Mouse (Mus musculus) heart, embryonic 14.5 days (tissue): ENCODE measurements around the gene Hdac9. TPM values are rescaled to one million over a fixed set of nuclear protein-coding genes. Genes with fewer than 3 reads are reported as not detected.
A peak's percentile ranks its signal among the peaks of the same experiment; 100 is the strongest.

Source experiments
- ATAC-seq: fragments of 200-750 bp; cut with Nextera tagmentation; 2 replicates; pipeline ENCODE4 v1.8.0; 2017; ENCODE audit warnings: low read depth, moderate TSS enrichment; ENCODE audit not compliant: insufficient number of reproducible peaks, insufficient read depth, low FRiP score
- H3K27ac ChIP-seq, 2 experiments: fragments of 200-500 bp in 1 of 2; fragments of 300-500 bp in 1 of 2; sonication (generic) in 1 of 2; replicated peaks in 1 of 2; 2 replicates each; pipeline ENCODE4 v1.5.1; 2012 to 2014; ENCODE audit warnings: low read depth in 2 of 2, low read length in 2 of 2, control low read depth in 1 of 2, mild to moderate bottlenecking in 1 of 2, mixed read lengths in 1 of 2; ENCODE audit not compliant: control insufficient read depth in 1 of 2, insufficient read depth in 1 of 2
- H3K27me3 ChIP-seq: fragments of 300-500 bp; sonication (generic); 2 replicates; pipeline ENCODE4 v1.6.1; 2014; ENCODE audit warnings: mild to moderate bottlenecking, low read length, control low read depth; ENCODE audit not compliant: control insufficient read depth, insufficient read depth
- H3K36me3 ChIP-seq: fragments of 300-500 bp; sonication (generic); 2 replicates; pipeline ENCODE4 v1.6.1; 2014; ENCODE audit warnings: mild to moderate bottlenecking, control low read depth, low read length, mixed read lengths; ENCODE audit not compliant: control insufficient read depth, insufficient read depth
- H3K4me1 ChIP-seq, 2 experiments: fragments of 200-500 bp in 1 of 2; fragments of 300-500 bp in 1 of 2; sonication (generic) in 1 of 2; 2 replicates each; pipeline ENCODE4 v1.6.1; 2012 to 2014; ENCODE audit warnings: low read length in 2 of 2, control low read depth in 1 of 2, mixed read lengths in 1 of 2; ENCODE audit not compliant: control insufficient read depth in 2 of 2, insufficient read depth in 2 of 2
- H3K4me2 ChIP-seq: fragments of 300-500 bp; sonication (generic); 2 replicates; pipeline ENCODE4 v1.6.1; 2014; ENCODE audit warnings: mild to moderate bottlenecking, low read length
- H3K4me3 ChIP-seq, 2 experiments: fragments of 200-500 bp in 1 of 2; fragments of 300-500 bp in 1 of 2; sonication (generic) in 1 of 2; 2 replicates each; pipeline ENCODE4 v1.5.1; 2012 to 2014; ENCODE audit warnings: low read length in 2 of 2, mild to moderate bottlenecking in 2 of 2, control low read depth in 1 of 2, low read depth in 1 of 2, moderate library complexity in 1 of 2; ENCODE audit not compliant: control insufficient read depth in 1 of 2, insufficient read depth in 1 of 2
- H3K9ac ChIP-seq: fragments of 300-500 bp; sonication (generic); 2 replicates; pipeline ENCODE4 v1.6.1; 2014; ENCODE audit warnings: mild to moderate bottlenecking, low read length
- H3K9me3 ChIP-seq: fragments of 300-500 bp; sonication (generic); 2 replicates; pipeline ENCODE4 v1.6.1; 2016; ENCODE audit warnings: low read length, control low read depth; ENCODE audit not compliant: control insufficient read depth
- WGBS: fragments of 180-500 bp; shearing (Covaris S2); extraction: QIAGEN DNeasy Blood & Tissue Kit; methylation state at CpG from one replicate; pipeline ENCODE4 v1.1.7; 2014; 5-methylcytosine and 5-hydroxymethylcytosine counted together
- polyA plus RNA-seq: library from polyadenylated mRNA; unstranded; fragments of >200 nt; fragmentation: Nextera tagmentation; extraction: Ambion mirVana; gene quantifications from 2 replicates; pipeline ENCODE4 v1.2.1, GENCODE M21; 2014

Hdac9 gene
- polyA plus RNA-seq, 1 experiment from 2014 or later = 33.9 TPM

DNA sequence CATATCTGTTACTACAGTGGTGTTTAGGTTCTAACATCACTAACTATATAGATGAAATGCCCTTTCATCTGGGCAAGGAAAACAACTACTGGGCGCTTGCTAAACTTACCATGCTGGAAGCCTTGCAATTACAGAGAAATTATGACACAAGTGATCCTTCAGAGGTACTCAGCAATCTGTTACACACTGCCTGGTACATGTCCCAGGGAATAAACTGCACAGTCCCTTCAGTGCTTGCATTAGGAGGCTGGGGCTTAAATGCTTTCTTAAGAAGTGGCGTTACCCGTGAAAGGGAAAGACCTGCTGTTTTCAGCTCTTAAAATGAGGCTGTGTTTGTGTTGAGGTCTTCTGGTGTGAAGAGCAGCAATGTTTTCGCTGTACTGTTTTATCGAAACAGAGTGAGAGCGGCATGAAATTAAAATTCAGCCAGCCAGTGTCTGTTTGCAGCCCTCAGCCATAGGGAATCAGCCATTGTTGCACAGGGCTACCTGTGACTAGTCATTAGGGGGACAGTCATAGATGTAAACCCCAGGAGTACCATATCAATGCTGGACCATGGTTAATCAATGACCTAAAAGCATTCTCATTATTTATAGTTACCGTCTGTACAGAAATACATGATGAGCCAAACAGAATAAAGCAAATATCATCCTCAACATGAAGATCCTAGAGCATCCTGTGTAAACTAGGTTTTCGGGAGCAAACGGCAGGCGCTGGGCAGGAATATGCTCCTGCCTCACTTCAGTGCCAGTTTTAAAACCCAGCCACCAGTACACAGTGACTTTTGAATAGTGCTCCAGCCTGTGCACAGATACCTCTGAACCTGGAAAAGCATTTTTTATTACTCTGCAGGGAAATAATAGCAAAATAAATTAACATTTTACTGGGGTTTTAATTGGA lies 125.4 kb downstream of the Hdac9 start:
- no peak for ATAC-seq
- peak overlapping the region; percentile 49 for H3K4me2 ChIP-seq

GRCm38 (mm10) chr12:34789031-34789982 lies 127.6 kb downstream of the Hdac9 start:
- H3K9ac ChIP-seq = no peak overlapping the region
- H3K36me3 ChIP-seq = no peaks in the 10 kb centered on the region
- H3K27ac ChIP-seq = no peak overlapping the region
- H3K4me2 ChIP-seq = no peak overlapping the region
- peaks cover 4 to 13% of the 10 kb centered on the region in 2 experiments; a peak in 2 of 4 replicates for H3K4me1 ChIP-seq
- no peaks in the 10 kb centered on the region for H3K9me3 ChIP-seq
- WGBS = 79% methylated on average over 10 of the region's 10 CpGs
- no peaks in the 10 kb centered on the region for H3K27me3 ChIP-seq
- H3K4me3 ChIP-seq = no peak overlapping the region
- ATAC-seq = no peak

More for the DNA sequence above, 125.4 kb downstream of the Hdac9 start:
- Histone ChIP-seq H3K9ac (no peak overlapping the region), H3K4me3 (no peak overlapping the region), H3K27ac (peak overlapping the region in 1 of 2 experiments; percentile 21; a peak in 1 of 4 replicates), H3K36me3 (no peaks in the 10 kb centered on the region), H3K27me3 (no peaks in the 10 kb centered on the region), H3K9me3 (no peaks in the 10 kb centered on the region), H3K4me1 (peaks cover 4 to 19% of the 10 kb centered on the region in 2 experiments; a peak in 3 of 4 replicates)
- 89% methylated on average over 10 of the region's 10 CpGs for WGBS

DNA sequence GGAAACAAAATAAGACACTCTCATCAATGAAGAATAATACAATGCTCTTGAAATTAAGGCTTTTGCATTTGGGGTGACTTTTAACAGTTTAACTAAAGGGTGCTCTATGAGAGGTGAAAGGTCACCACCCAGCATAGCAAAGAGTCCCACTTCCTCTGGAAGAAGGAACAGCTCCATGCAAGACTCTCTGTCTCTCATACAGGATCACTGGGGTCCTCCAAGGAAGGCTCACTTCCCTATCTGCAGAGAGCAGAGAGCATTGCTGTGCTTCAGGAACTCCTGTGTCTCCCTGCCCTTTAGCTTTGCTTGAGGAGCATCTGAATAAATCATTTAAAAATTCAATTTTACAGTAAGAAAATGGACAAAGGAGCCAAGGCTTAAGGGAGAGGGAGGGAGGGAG lies 129.5 kb downstream of the Hdac9 start:
- no peaks in the 10 kb centered on the region for H3K9me3 ChIP-seq
- no peak overlapping the region for H3K4me3 ChIP-seq
- H3K4me2 ChIP-seq = no peak overlapping the region
- peaks cover 4 to 12% of the 10 kb centered on the region in 2 experiments; a peak in 2 of 4 replicates for H3K4me1 ChIP-seq
- no peak overlapping the region for H3K27ac ChIP-seq
- H3K36me3 ChIP-seq = no peaks in the 10 kb centered on the region
- H3K27me3 ChIP-seq = no peaks in the 10 kb centered on the region
- H3K9ac ChIP-seq = no peak overlapping the region
- no peak for ATAC-seq

GRCm38 (mm10) chr12:34783574-34783973 lies 133.3 kb downstream of the Hdac9 start:
- 66% methylated on average over 6 of the region's 6 CpGs for WGBS
- no peaks in the 10 kb centered on the region for H3K27me3 ChIP-seq
- H3K4me1 ChIP-seq = no peaks in the 10 kb centered on the region
- no peak overlapping the region for H3K4me2 ChIP-seq
- H3K36me3 ChIP-seq = no peaks in the 10 kb centered on the region
- H3K27ac ChIP-seq = no peak overlapping the region
- H3K9ac ChIP-seq = no peak overlapping the region
- H3K4me3 ChIP-seq = no peak overlapping the region
- H3K9me3 ChIP-seq = no peaks in the 10 kb centered on the region
- no peak for ATAC-seq

GRCm38 (mm10) chr12:34779368-34779957 lies 137.4 kb downstream of the Hdac9 start:
- no peak overlapping the region for H3K9ac ChIP-seq
- H3K4me1 ChIP-seq = no peaks in the 10 kb centered on the region
- no peak overlapping the region for H3K27ac ChIP-seq
- H3K36me3 ChIP-seq = no peaks in the 10 kb centered on the region
- no peak overlapping the region for H3K4me3 ChIP-seq
- H3K27me3 ChIP-seq = no peaks in the 10 kb centered on the region
- WGBS = 79% methylated on average over 6 of the region's 6 CpGs
- no peak overlapping the region for H3K4me2 ChIP-seq
- H3K9me3 ChIP-seq = no peaks in the 10 kb centered on the region
- ATAC-seq = no peak

GRCm38 (mm10) chr12:34776170-34776569 lies 140.7 kb downstream of the Hdac9 start:
- no peaks in the 10 kb centered on the region for H3K36me3 ChIP-seq
- no peak overlapping the region for H3K27ac ChIP-seq
- no peak overlapping the region for H3K9ac ChIP-seq
- H3K4me3 ChIP-seq = no peak overlapping the region
- no peak for ATAC-seq
- no peaks in the 10 kb centered on the region for H3K27me3 ChIP-seq
- no peaks in the 10 kb centered on the region for H3K4me1 ChIP-seq
- H3K9me3 ChIP-seq = no peaks in the 10 kb centered on the region
- no peak overlapping the region for H3K4me2 ChIP-seq
- WGBS = 72% methylated on average over 3 of the region's 3 CpGs

GRCm38 (mm10) chr12:34774071-34774470 lies 142.8 kb downstream of the Hdac9 start:
- Histone ChIP-seq H3K4me3 (no peak overlapping the region), H3K27ac (no peak overlapping the region), H3K4me1 (no peaks in the 10 kb centered on the region), H3K36me3 (no peaks in the 10 kb centered on the region), H3K27me3 (no peaks in the 10 kb centered on the region), H3K4me2 (no peak overlapping the region), H3K9ac (no peak overlapping the region), H3K9me3 (no peaks in the 10 kb centered on the region)
- ATAC-seq = no peak
- 85% methylated on average over 5 of the region's 5 CpGs for WGBS
